Mouse (Mus musculus): ENCODE measurements around the gene Bicra. TPM values are rescaled to one million over a fixed set of nuclear protein-coding genes. Genes with fewer than 3 reads are reported as not detected.

Gene Bicra
- total and polyA plus RNA-seq, 3 experiments: 0.81 to 14.1 TPM; not detected in 1

DNA sequence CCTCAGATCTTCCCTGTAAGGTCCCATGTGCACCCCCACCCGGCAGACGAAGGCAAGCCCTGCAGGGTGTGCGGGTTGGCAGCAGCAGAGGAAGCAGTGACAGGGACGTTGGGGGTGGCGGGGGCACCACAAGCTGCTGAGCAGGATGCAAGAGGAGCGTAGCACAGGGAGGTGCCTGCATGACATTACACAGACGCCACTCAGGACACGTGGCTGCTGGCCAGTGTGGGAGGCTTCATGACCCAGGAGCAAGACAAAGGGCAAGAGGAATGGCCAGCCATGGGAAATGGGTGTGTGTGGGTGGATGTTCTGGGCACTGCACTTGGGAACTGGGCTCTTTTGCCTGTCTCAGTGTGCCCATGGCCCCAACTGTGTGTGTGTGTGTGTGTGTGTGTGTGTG, 67.5 kb downstream of the Bicra start:
- no peak for DNase-seq (ENCODE audit: low read depth, low spot score)
- TF ChIP-seq RCOR1 (IDR thresholded peaks at IDR 0.05; ENCODE audit: low read depth, low read length): no peak
- no peak for TF ChIP-seq EP300 (IDR thresholded peaks at IDR 0.05; ENCODE audit: low read depth in 1 of 2, low read length in 2 of 2)
- TF ChIP-seq ELF1 (IDR thresholded peaks at IDR 0.05; ENCODE audit: low read depth, low read length): no peak
- no peak for TF ChIP-seq TAL1 (IDR thresholded peaks at IDR 0.05; ENCODE audit: low read length)
- TF ChIP-seq ZNF384 (IDR thresholded peaks at IDR 0.05; ENCODE audit: low read depth, low read length): no peak
- TF ChIP-seq USF1 (IDR thresholded peaks at IDR 0.05; ENCODE audit: low read depth, low read length): no peak
- no peak for TF ChIP-seq POLR2A (IDR thresholded peaks at IDR 0.05; ENCODE audit: control insufficient read depth in 1 of 2, insufficient read depth in 1 of 2, low read depth in 1 of 2, low read length in 2 of 2, poor library complexity in 1 of 2)
- TF ChIP-seq MAFK (IDR thresholded peaks at IDR 0.05; ENCODE audit: borderline replicate concordance, low read depth, low read length): no peak
- no peak for TF ChIP-seq UBTF (IDR thresholded peaks at IDR 0.05; ENCODE audit: borderline replicate concordance, insufficient read depth, low read depth, low read length)
- TF ChIP-seq MXI1 (IDR thresholded peaks at IDR 0.05; ENCODE audit: low read depth, low read length): no peak
- TF ChIP-seq CHD1 (IDR thresholded peaks at IDR 0.05; ENCODE audit: low read depth, low read length): no peak
- TF ChIP-seq MYB (IDR thresholded peaks at IDR 0.05; ENCODE audit: low read depth, low read length): no peak
- TF ChIP-seq RAD21 (IDR thresholded peaks at IDR 0.05; ENCODE audit: low read depth, low read length): no peak
- TF ChIP-seq E2F4 (IDR thresholded peaks at IDR 0.05; ENCODE audit: borderline replicate concordance, low read depth, low read length): no peak
- TF ChIP-seq NELFE (IDR thresholded peaks at IDR 0.05; ENCODE audit: low read depth, low read length): no peak
- no peak for TF ChIP-seq POLR2AphosphoS2 (IDR thresholded peaks at IDR 0.05; ENCODE audit: low read length)
- TF ChIP-seq POLR2AphosphoS5 (IDR thresholded peaks at IDR 0.05; ENCODE audit: borderline replicate concordance, low read depth, low read length): no peak
- H3K9ac ChIP-seq (ENCODE audit: control insufficient read depth, low read depth, low read length, poor library complexity, severe bottlenecking): no peak overlapping the region
- no peak overlapping the region for H3K4me3 ChIP-seq (ENCODE audit: control insufficient read depth in 1 of 2, insufficient read depth in 1 of 2, low read depth in 2 of 2, low read length in 2 of 2)
- no peaks in the 10 kb centered on the region for H3K9me3 ChIP-seq (replicated peaks; ENCODE audit: insufficient read depth, low read length)
- no peaks in the 10 kb centered on the region for H3K27me3 ChIP-seq (ENCODE audit: control insufficient read depth in 1 of 2, insufficient read depth in 2 of 2, low read length in 2 of 2)
- no peaks in the 10 kb centered on the region for H3K79me2 ChIP-seq (ENCODE audit: control insufficient read depth, insufficient read depth, low read length, poor library complexity)
- H3K27ac ChIP-seq (ENCODE audit: control insufficient read depth, low read depth, low read length): no peak overlapping the region
- no peaks in the 10 kb centered on the region for H3K4me1 ChIP-seq (ENCODE audit: control insufficient read depth in 1 of 2, insufficient read depth in 2 of 2, low read length in 2 of 2)
- no peaks in the 10 kb centered on the region; a peak in 1 of 4 replicates for H3K36me3 ChIP-seq (ENCODE audit: control insufficient read depth in 1 of 2, insufficient read depth in 2 of 2, low read length in 2 of 2)

DNA sequence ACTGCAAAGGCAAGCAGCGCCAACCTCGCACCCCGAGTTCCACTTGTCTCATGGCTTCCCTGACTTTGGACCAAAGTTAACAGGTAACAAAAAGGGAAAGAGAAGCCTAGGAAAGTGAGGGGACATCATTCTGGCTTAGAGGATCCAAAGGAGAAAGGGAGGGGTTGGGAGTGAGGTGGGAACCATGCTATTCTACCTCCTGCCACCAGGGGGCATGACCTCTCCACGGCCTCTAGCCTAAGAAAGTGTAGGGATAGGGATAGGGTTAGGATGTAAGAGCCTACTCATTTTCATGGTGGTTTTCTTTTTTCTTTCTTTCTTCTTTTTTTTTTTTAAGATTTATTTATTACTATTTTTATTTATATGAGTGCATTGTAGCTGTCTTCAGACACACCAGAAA, 71.8 kb downstream of the Bicra start:
- H3K36me3 ChIP-seq (ENCODE audit: control insufficient read depth in 1 of 2, insufficient read depth in 2 of 2, low read length in 2 of 2): no peaks in the 10 kb centered on the region
- peak; percentile 73 for DNase-seq (ENCODE audit: low read depth, low spot score)
- H3K27me3 ChIP-seq (ENCODE audit: control insufficient read depth in 1 of 2, insufficient read depth in 2 of 2, low read length in 2 of 2): no peaks in the 10 kb centered on the region
- TF ChIP-seq GABPA (IDR thresholded peaks at IDR 0.05; ENCODE audit: low read depth, low read length) (no peak), NELFE (IDR thresholded peaks at IDR 0.05; ENCODE audit: low read depth, low read length) (no peak), ZKSCAN1 (IDR thresholded peaks at IDR 0.05; ENCODE audit: low read depth, low read length) (no peak), MYC (IDR thresholded peaks at IDR 0.05; ENCODE audit: low read depth, low read length) (0 out of 2 replicates have a peak, but pooled peaks have one; percentile 46), MYB (IDR thresholded peaks at IDR 0.05; ENCODE audit: low read depth, low read length) (no peak), BHLHE40 (IDR thresholded peaks at IDR 0.05; ENCODE audit: borderline replicate concordance, low read depth, low read length) (no peak), TAL1 (IDR thresholded peaks at IDR 0.05; ENCODE audit: low read length) (no peak), POLR2AphosphoS2 (IDR thresholded peaks at IDR 0.05; ENCODE audit: low read length) (no peak), POLR2AphosphoS5 (IDR thresholded peaks at IDR 0.05; ENCODE audit: borderline replicate concordance, low read depth, low read length) (no peak), JUND (IDR thresholded peaks at IDR 0.05; ENCODE audit: low read depth, low read length) (no peak), ZC3H11A (IDR thresholded peaks at IDR 0.05; ENCODE audit: low read depth, low read length) (peak; percentile 46; the same call in 1 of the 2 replicates), POLR2A (IDR thresholded peaks at IDR 0.05; ENCODE audit: control insufficient read depth in 1 of 2, insufficient read depth in 1 of 2, low read depth in 1 of 2, low read length in 2 of 2, poor library complexity in 1 of 2) (no peak), NRF1 (IDR thresholded peaks at IDR 0.05; ENCODE audit: insufficient read depth, low read depth, low read length, poor library complexity, severe bottlenecking) (no peak), MXI1 (IDR thresholded peaks at IDR 0.05; ENCODE audit: low read depth, low read length) (no peak), MEF2A (IDR thresholded peaks at IDR 0.05; ENCODE audit: extremely low read depth, insufficient replicate concordance, low read depth, low read length, poor library complexity, severe bottlenecking) (no peak), ETS1 (IDR thresholded peaks at IDR 0.05; ENCODE audit: low read depth, low read length) (no peak), TCF12 (IDR thresholded peaks at IDR 0.05; ENCODE audit: low read depth, low read length) (no peak), USF2 (IDR thresholded peaks at IDR 0.05; ENCODE audit: borderline replicate concordance in 1 of 2, insufficient read depth in 1 of 2, low read depth in 1 of 2, low read length in 2 of 2) (no peak), ZNF384 (IDR thresholded peaks at IDR 0.05; ENCODE audit: low read depth, low read length) (no peak), SIN3A (IDR thresholded peaks at IDR 0.05; ENCODE audit: low read length) (no peak), RAD21 (IDR thresholded peaks at IDR 0.05; ENCODE audit: low read depth, low read length) (peak; percentile 70)

More for the DNA sequence above, 71.8 kb downstream of the Bicra start:
- Histone ChIP-seq H3K4me3 (ENCODE audit: control insufficient read depth in 1 of 2, insufficient read depth in 1 of 2, low read depth in 2 of 2, low read length in 2 of 2) (no peak overlapping the region), H3K27ac (ENCODE audit: control insufficient read depth, low read depth, low read length) (no peak overlapping the region), H3K9ac (ENCODE audit: control insufficient read depth, low read depth, low read length, poor library complexity, severe bottlenecking) (no peak overlapping the region), H3K9me3 (replicated peaks; ENCODE audit: insufficient read depth, low read length) (no peaks in the 10 kb centered on the region), H3K79me2 (ENCODE audit: control insufficient read depth, insufficient read depth, low read length, poor library complexity) (no peaks in the 10 kb centered on the region), H3K4me1 (ENCODE audit: control insufficient read depth in 1 of 2, insufficient read depth in 2 of 2, low read length in 2 of 2) (no peaks in the 10 kb centered on the region)

Data from MEL (cell line).